26 mouse cellular contexts compared by ENCODE assay signal in the genomic region with DNA sequence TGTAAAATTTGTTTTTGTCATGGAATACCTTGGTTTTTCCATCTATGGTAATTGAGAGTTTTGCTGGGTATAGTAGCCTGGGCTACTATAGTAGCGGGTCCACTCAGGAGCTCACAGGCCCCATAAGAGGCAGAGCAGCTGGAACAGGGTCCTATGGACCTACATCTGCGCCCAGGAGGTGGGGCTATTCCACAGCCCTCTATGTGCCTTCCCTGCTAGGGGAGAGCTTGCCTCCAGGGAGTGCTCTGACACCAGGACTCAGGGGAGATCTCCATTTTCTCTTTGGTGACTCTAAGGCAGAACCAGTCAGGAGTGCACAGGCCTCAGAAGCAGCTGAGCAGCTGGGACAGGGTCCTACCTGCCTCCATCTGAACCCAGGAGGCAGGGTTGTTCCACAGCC.
DNase-seq lines count a peak whose midpoint lies in the region; ATAC-seq and TF ChIP-seq lines count a peak whose summit lies in the region.
"Had no signal": no experiment of that assay in that cellular context is flagged by ENCODE, and none has a peak within 500 bp of the region (broad histone marks: within the 10 kb centered on the region; RNA-seq: fewer than 3 reads in every experiment).

No protein-coding gene starts in this region.

- H3K27ac ChIP-seq in kidney, postnatal 0 days, result no peak overlapping the region
- H3K27ac ChIP-seq in hindbrain, embryonic 16.5 days (ENCODE audit: low read depth, low read length), result no peak overlapping the region
- H3K27ac ChIP-seq: forebrain, embryonic 10.5 days; left cerebral cortex, adult 2 months; macrophage; midbrain, embryonic 10.5 days had no signal

- no peak overlapping the region for H3K4me2 ChIP-seq in kidney, postnatal 0 days (ENCODE audit: low read length)
- no peak overlapping the region for H3K4me2 ChIP-seq in hindbrain, embryonic 16.5 days (ENCODE audit: low read length)
- H3K4me2 ChIP-seq: heart, embryonic 12.5 days; lung, embryonic 14.5 days had no signal

- H3K4me1 ChIP-seq in kidney, postnatal 0 days (replicated peaks; ENCODE audit: insufficient read depth, low read length), result no peaks in the 10 kb centered on the region
- H3K4me1 ChIP-seq in lung, adult 2 months (ENCODE audit: control insufficient read depth, insufficient read depth, low read length), result no peaks in the 10 kb centered on the region
- no peaks in the 10 kb centered on the region for H3K4me1 ChIP-seq in hindbrain, embryonic 16.5 days (ENCODE audit: control insufficient read depth, insufficient read depth, low read depth, low read length)
- H3K4me1 ChIP-seq: forebrain, embryonic 10.5 days; heart, embryonic 12.5 days; midbrain, embryonic 10.5 days had no signal

- DNase-seq in kidney, postnatal 0 days (ENCODE audit: low spot score), result no peak
- no peak for DNase-seq in kidney, adult 9 months
- peak; percentile 1 for DNase-seq in lung, postnatal 10 days
- no peak for DNase-seq in lung, adult 2 months
- peak; percentile 8 for DNase-seq in R1 (ENCODE audit: low read depth, low spot score)
- no peak for DNase-seq in testis, postnatal 14 days (ENCODE audit: low spot score)
- DNase-seq: adrenal gland, adult 8-10 months; B cell, adult 2 months; cerebellum, adult 11-12 months; cerebellum, postnatal 10 days; gastrocnemius, postnatal 10 days; heart, adult 11 months; heart, postnatal 10 days; kidney, adult 8-10 months; lung, embryonic 14.5 days; right cerebral cortex, postnatal 4 days had no signal

- no peaks in the 10 kb centered on the region for H3K36me3 ChIP-seq in kidney, postnatal 0 days (ENCODE audit: insufficient read depth, low read length)
- H3K36me3 ChIP-seq in hindbrain, embryonic 16.5 days (ENCODE audit: control insufficient read depth, insufficient read depth, low read length), result no peaks in the 10 kb centered on the region
- H3K36me3 ChIP-seq: forebrain, embryonic 10.5 days; G1E; heart, embryonic 12.5 days; midbrain, embryonic 10.5 days had no signal

- no peak overlapping the region for H3K9ac ChIP-seq in kidney, postnatal 0 days (ENCODE audit: low read depth, low read length)
- H3K9ac ChIP-seq in hindbrain, embryonic 16.5 days (ENCODE audit: low read depth, low read length), result no peak overlapping the region
- H3K9ac ChIP-seq: heart, embryonic 12.5 days; lung, embryonic 14.5 days had no signal

- TF ChIP-seq POLR2A in lung, adult 2 months (IDR thresholded peaks at IDR 0.05; ENCODE audit: borderline replicate concordance, extremely low read depth, low read depth, low read length), result no peak

- no peak for ATAC-seq in kidney, postnatal 0 days (replicated peaks; ENCODE audit: low FRiP score, low read depth)
- no peak for ATAC-seq in hindbrain, embryonic 16.5 days
- ATAC-seq: activated CD4-positive, CD25-positive, alpha-beta regulatory T cell, adult 4 months; forebrain, embryonic 16.5 days; Patski had no signal

- H3K27me3 ChIP-seq in kidney, postnatal 0 days (ENCODE audit: insufficient read depth, low read length), result no peaks in the 10 kb centered on the region
- no peaks in the 10 kb centered on the region for H3K27me3 ChIP-seq in hindbrain, embryonic 16.5 days (replicated peaks; ENCODE audit: control insufficient read depth, insufficient read depth, low read length)
- H3K27me3 ChIP-seq: heart, embryonic 12.5 days had no signal

- H3K4me3 ChIP-seq in kidney, postnatal 0 days (replicated peaks; ENCODE audit: low read depth, low read length), result no peak overlapping the region
- no peak overlapping the region for H3K4me3 ChIP-seq in lung, adult 2 months (replicated peaks; ENCODE audit: extremely low read depth, low read depth, low read length)
- no peak overlapping the region for H3K4me3 ChIP-seq in hindbrain, embryonic 16.5 days (ENCODE audit: low read length)
- H3K4me3 ChIP-seq: forebrain, embryonic 10.5 days; heart, embryonic 12.5 days; left cerebral cortex, adult 2 months; midbrain, embryonic 10.5 days had no signal

- TF ChIP-seq CTCF in kidney, postnatal 0 days (IDR thresholded peaks at IDR 0.05; ENCODE audit: low read depth), result peak; percentile 21; the same call in 1 of the 2 replicates
- no peak for TF ChIP-seq CTCF in lung, adult 2 months (IDR thresholded peaks at IDR 0.05; ENCODE audit: insufficient read depth, low read length)

- H3K9me3 ChIP-seq in kidney, postnatal 0 days (replicated peaks; ENCODE audit: low read length), result no peaks in the 10 kb centered on the region
- no peaks in the 10 kb centered on the region for H3K9me3 ChIP-seq in hindbrain, embryonic 16.5 days (ENCODE audit: control insufficient read depth, low read length)
- H3K9me3 ChIP-seq: forebrain, embryonic 10.5 days; G1E; midbrain, embryonic 10.5 days had no signal

- 67% methylated on average over 2 of the region's 2 CpGs for WGBS in kidney, postnatal 0 days
- WGBS in lung, adult 2 months, result 65% methylated on average over 2 of the region's 2 CpGs
- WGBS in hindbrain, embryonic 16.5 days, result 68% methylated on average over 2 of the region's 2 CpGs

Comparison
In these comparisons a context has a peak if more than half of its experiments do, and no peak if none do; other contexts are left out.
1. DNase-seq: peak in lung, postnatal 10 days (single experiment) and R1 (single experiment); none in kidney, postnatal 0 days (single experiment), kidney, adult 9 months (single experiment), lung, adult 2 months (single experiment) and testis, postnatal 14 days (single experiment).